Mouse (Mus musculus) forebrain, embryonic 14.5 days (tissue): ENCODE results near the gene Fkbp4. TPM values are rescaled to one million over a fixed set of nuclear protein-coding genes. Genes with fewer than 3 reads are reported as not detected.

Experiments used
- ATAC-seq: fragments of 200-750 bp; cut with Nextera tagmentation; 2 replicates; pipeline ENCODE4 v1.8.0; 2017; ENCODE audit warnings: mild to moderate bottlenecking, moderate library complexity
- DNase-seq: peaks from one replicate; pipeline ENCODE4 v3.0.0-alpha.2; 2015; ENCODE audit warnings: low spot score
- H3K27ac ChIP-seq: fragments of 300-500 bp; sonication (generic); 2 replicates; pipeline ENCODE4 v1.5.1; 2014; ENCODE audit warnings: low read depth, mild to moderate bottlenecking, control low read depth, low read length, moderate library complexity
- H3K27me3 ChIP-seq: fragments of 300-500 bp; sonication (generic); replicated peaks from 2 replicates; pipeline ENCODE4 v1.6.1; 2014; ENCODE audit warnings: low read length, control low read depth, mixed read lengths; ENCODE audit not compliant: control insufficient read depth, insufficient read depth
- H3K36me3 ChIP-seq: fragments of 300-500 bp; sonication (generic); 2 replicates; pipeline ENCODE4 v1.6.1; 2014; ENCODE audit warnings: low read length, control low read depth; ENCODE audit not compliant: control insufficient read depth, insufficient read depth
- H3K4me1 ChIP-seq: fragments of 300-500 bp; sonication (generic); 2 replicates; pipeline ENCODE4 v1.6.1; 2014; ENCODE audit warnings: antibody characterized with exemption, low read length, control low read depth; ENCODE audit not compliant: control insufficient read depth, insufficient read depth
- H3K4me2 ChIP-seq: fragments of 300-500 bp; sonication (generic); 2 replicates; pipeline ENCODE4 v1.6.1; 2014; ENCODE audit warnings: mild to moderate bottlenecking, control low read depth, low read length
- H3K4me3 ChIP-seq: fragments of 300-500 bp; sonication (generic); 2 replicates; pipeline ENCODE4 v1.5.1; 2014; ENCODE audit warnings: low read depth, low read length, control low read depth
- H3K9ac ChIP-seq: fragments of 300-500 bp; sonication (generic); 2 replicates; pipeline ENCODE4 v1.6.1; 2014; ENCODE audit warnings: mild to moderate bottlenecking, low read length, control low read depth, moderate library complexity
- H3K9me3 ChIP-seq: fragments of 300-500 bp; sonication (generic); replicated peaks from 2 replicates; pipeline ENCODE4 v1.6.1; 2016; ENCODE audit warnings: low read length, control low read depth, mixed read lengths; ENCODE audit not compliant: control insufficient read depth
- WGBS: fragments of 180-500 bp; shearing (Covaris S2); extraction: QIAGEN DNeasy Blood & Tissue Kit; methylation state at CpG from one replicate; pipeline ENCODE4 v1.1.7; 2014; 5-methylcytosine and 5-hydroxymethylcytosine counted together
- polyA plus RNA-seq: library from polyadenylated mRNA; unstranded; fragments of >200 nt; fragmentation: Nextera tagmentation; extraction: Ambion mirVana; gene quantifications from 2 replicates; pipeline ENCODE4 v1.2.1, GENCODE M21; 2014

Gene Fkbp4
- polyA plus RNA-seq, 1 experiment from 2014 or later = 366 TPM

GRCm38 (mm10) chr6:128445761-128446535 lies 7.5 kb upstream of the Fkbp4 start:
- WGBS = 12% methylated on average over 14 of the region's 14 CpGs
- ATAC-seq = peak; percentile 79

GRCm38 (mm10) chr6:128440238-128440637 lies 1.8 kb upstream of the Fkbp4 start:
- Histone ChIP-seq H3K27ac (no peak overlapping the region), H3K9ac (no peak overlapping the region), H3K27me3 (no peaks in the 10 kb centered on the region), H3K9me3 (no peaks in the 10 kb centered on the region), H3K36me3 (peaks cover 13% of the 10 kb centered on the region), H3K4me1 (peaks cover 11% of the 10 kb centered on the region), H3K4me2 (no peak overlapping the region), H3K4me3 (no peak overlapping the region)
- no peak for ATAC-seq
- no peak for DNase-seq
- WGBS = 95% methylated on average over 2 of the region's 2 CpGs

More at GRCm38 (mm10) chr6:128445761-128446535, 7.5 kb upstream of the Fkbp4 start:
- Histone ChIP-seq H3K27ac (no peak overlapping the region), H3K9ac (no peak overlapping the region), H3K27me3 (no peaks in the 10 kb centered on the region), H3K4me2 (peak overlapping the region; percentile 30), H3K36me3 (no peaks in the 10 kb centered on the region), H3K4me3 (no peak overlapping the region), H3K4me1 (peaks cover 6% of the 10 kb centered on the region; the same call in 1 of the 2 replicates), H3K9me3 (no peaks in the 10 kb centered on the region)
- DNase-seq = peak; percentile 80

- peak; percentile 54 for ATAC-seq
- no peaks in the 10 kb centered on the region for H3K27me3 ChIP-seq
- H3K9me3 ChIP-seq = no peaks in the 10 kb centered on the region
- no peak overlapping the region for H3K27ac ChIP-seq
- DNase-seq = no peak
- 31% methylated on average over 18 of the region's 18 CpGs for WGBS
- H3K4me3 ChIP-seq = peak overlapping the region; percentile 98
- peak overlapping the region; percentile 97 for H3K9ac ChIP-seq
- peak overlapping the region; percentile 68 for H3K4me2 ChIP-seq
- peaks cover 11% of the 10 kb centered on the region for H3K4me1 ChIP-seq
- H3K36me3 ChIP-seq = peaks cover 26% of the 10 kb centered on the region
Observed at GRCm38 (mm10) chr6:128438871-128439341, 429 bp upstream of the Fkbp4 start.

GRCm38 (mm10) chr6:128437731-128438316 lies 653 bp downstream of the Fkbp4 start:
- peak overlapping the region; percentile 92 for H3K27ac ChIP-seq
- DNase-seq (peak; percentile 76), ATAC-seq (peak; percentile 81)
- peaks cover 37% of the 10 kb centered on the region for H3K36me3 ChIP-seq
- no peaks in the 10 kb centered on the region for H3K27me3 ChIP-seq
- peak overlapping the region; percentile 68 for H3K4me2 ChIP-seq
- peak overlapping the region; percentile 98 for H3K4me3 ChIP-seq
- 0% methylated on average over 51 of the region's 52 CpGs for WGBS
- peaks cover 11% of the 10 kb centered on the region for H3K4me1 ChIP-seq
- no peaks in the 10 kb centered on the region for H3K9me3 ChIP-seq
- peak overlapping the region; percentile 97 for H3K9ac ChIP-seq

- WGBS = 3% methylated on average over 10 of the region's 10 CpGs
- no peak for ATAC-seq
- peak overlapping the region; percentile 68 for H3K4me2 ChIP-seq
Observed at GRCm38 (mm10) chr6:128437288-128437687, 1.2 kb downstream of the Fkbp4 start.

GRCm38 (mm10) chr6:128436356-128437005 lies 2.0 kb downstream of the Fkbp4 start:
- H3K27ac ChIP-seq = no peak overlapping the region

More at GRCm38 (mm10) chr6:128437288-128437687, 1.2 kb downstream of the Fkbp4 start:
- peak overlapping the region; percentile 92 for H3K27ac ChIP-seq
- no peaks in the 10 kb centered on the region for H3K9me3 ChIP-seq
- peak; percentile 17 for DNase-seq
- peak overlapping the region; percentile 98 for H3K4me3 ChIP-seq
- peak overlapping the region; percentile 97 for H3K9ac ChIP-seq
- no peaks in the 10 kb centered on the region for H3K27me3 ChIP-seq
- peaks cover 42% of the 10 kb centered on the region for H3K36me3 ChIP-seq
- H3K4me1 ChIP-seq = peaks cover 11% of the 10 kb centered on the region

GRCm38 (mm10) chr6:128435474-128435873 lies 3.0 kb downstream of the Fkbp4 start:
- Histone ChIP-seq H3K27me3 (no peaks in the 10 kb centered on the region), H3K36me3 (peaks cover 59% of the 10 kb centered on the region), H3K4me2 (no peak overlapping the region), H3K4me3 (no peak overlapping the region), H3K4me1 (peaks cover 11% of the 10 kb centered on the region), H3K9ac (no peak overlapping the region), H3K9me3 (no peaks in the 10 kb centered on the region), H3K27ac (no peak overlapping the region)
- WGBS = 68% methylated on average over 5 of the region's 5 CpGs
- no peak for ATAC-seq
- DNase-seq = no peak

More at GRCm38 (mm10) chr6:128436356-128437005, 2.0 kb downstream of the Fkbp4 start:
- Histone ChIP-seq H3K4me1 (peaks cover 11% of the 10 kb centered on the region), H3K36me3 (peaks cover 50% of the 10 kb centered on the region), H3K4me2 (peak overlapping the region; percentile 68), H3K4me3 (peak overlapping the region; percentile 98), H3K9me3 (no peaks in the 10 kb centered on the region), H3K27me3 (no peaks in the 10 kb centered on the region), H3K9ac (peak overlapping the region; percentile 97)
- DNase-seq = no peak
- WGBS = 90% methylated on average over 8 of the region's 8 CpGs
- no peak for ATAC-seq

GRCm38 (mm10) chr6:128433566-128433965 lies 4.9 kb downstream of the Fkbp4 start:
- H3K4me3 ChIP-seq = no peak overlapping the region
- H3K9me3 ChIP-seq = no peaks in the 10 kb centered on the region
- H3K27me3 ChIP-seq = no peaks in the 10 kb centered on the region
- no peak for ATAC-seq
- H3K9ac ChIP-seq = no peak overlapping the region
- H3K4me2 ChIP-seq = no peak overlapping the region
- peaks cover 78% of the 10 kb centered on the region for H3K36me3 ChIP-seq
- H3K27ac ChIP-seq = no peak overlapping the region
- WGBS = 94% methylated on average over 13 of the region's 13 CpGs
- H3K4me1 ChIP-seq = peaks cover 7% of the 10 kb centered on the region
- no peak for DNase-seq
